ENCODE assay signal across 8 mouse cellular contexts in the genomic region with DNA sequence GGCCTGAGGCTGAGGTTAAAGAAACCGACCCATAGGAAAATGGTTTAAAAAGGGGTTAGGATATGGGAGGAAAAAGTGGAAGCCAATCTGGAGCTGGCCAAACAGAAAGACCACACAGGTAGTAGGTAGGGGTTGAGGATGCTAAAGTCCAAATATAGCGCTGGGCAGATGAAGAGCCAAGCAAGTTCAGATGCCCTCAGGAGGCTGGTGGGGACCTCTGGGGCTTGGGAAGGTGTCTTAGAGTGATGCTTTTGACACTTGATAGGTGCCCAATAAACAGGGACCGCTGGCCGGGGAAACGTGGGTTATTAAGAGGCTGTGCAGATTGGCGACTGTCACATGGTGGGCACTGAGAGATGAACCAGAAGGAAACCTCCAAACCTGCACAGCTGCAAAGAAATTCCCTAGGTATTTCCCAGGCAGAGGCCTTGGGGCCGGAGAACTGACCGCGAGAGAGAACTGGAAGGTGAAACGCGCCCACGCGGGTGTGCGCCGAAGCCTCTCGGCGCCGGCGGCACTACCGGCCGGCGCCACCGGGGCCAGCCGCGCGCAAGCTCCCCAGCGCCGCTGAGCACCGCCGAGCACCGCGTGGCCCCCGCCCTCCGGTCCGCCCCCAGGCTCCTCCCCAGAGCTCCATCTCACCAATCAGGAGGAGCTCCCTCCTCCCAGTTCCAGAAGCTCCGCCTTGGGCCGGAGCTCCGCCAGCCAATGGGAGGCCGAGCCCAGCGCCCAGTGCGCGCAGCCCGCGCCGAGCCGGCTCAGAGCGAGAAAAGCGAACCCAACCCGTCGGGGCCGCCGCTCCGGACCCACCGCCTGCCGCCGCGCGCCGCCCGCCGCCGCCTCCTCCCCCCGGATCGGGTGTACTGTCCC. TPM values are rescaled to one million over a fixed set of nuclear protein-coding genes. Genes with fewer than 3 reads are reported as not detected.
A peak's percentile ranks its signal among the peaks of the same experiment; 100 is the strongest.
DNase-seq lines count a peak whose midpoint lies in the region; ATAC-seq and TF ChIP-seq lines count a peak whose summit lies in the region.

A gene (plus strand): TSS at position 761 of the 870 bp plus-strand sequence.

- H3K27ac ChIP-seq in ES-Bruce4 (ENCODE audit: insufficient read depth, low read length): no peak within 1 kb of the TSS
- H3K27ac ChIP-seq in forebrain, embryonic 12.5 days: no peak within 1 kb of the TSS
- 0 out of 2 replicates have a peak within 1 kb of the TSS, but pooled peaks have one; percentile 3 for H3K27ac ChIP-seq in heart, postnatal 0 days (ENCODE audit: low read depth)
- H3K27ac ChIP-seq in liver, embryonic 14.5 days: no peak within 1 kb of the TSS
- peak within 1 kb of the TSS; percentile 11; the same call in 1 of the 2 replicates for H3K27ac ChIP-seq in stomach, embryonic 15.5 days

- peaks cover 3% of the 10 kb centered on the region for H3K4me1 ChIP-seq in ES-Bruce4 (ENCODE audit: control insufficient read depth, insufficient read depth, low read length)
- peaks cover 9% of the 10 kb centered on the region for H3K4me1 ChIP-seq in forebrain, embryonic 12.5 days
- H3K4me1 ChIP-seq in heart, postnatal 0 days (ENCODE audit: control insufficient read depth, insufficient read depth): peaks cover 4% of the 10 kb centered on the region
- peaks cover 2 to 9% of the 10 kb centered on the region in 2 experiments; a peak in 3 of 4 replicates for H3K4me1 ChIP-seq in liver, embryonic 14.5 days (replicated peaks; ENCODE audit: control insufficient read depth in 2 of 2, insufficient read depth in 2 of 2, low read length in 1 of 2)
- peaks cover 17% of the 10 kb centered on the region; the same call in 1 of the 2 replicates for H3K4me1 ChIP-seq in stomach, embryonic 15.5 days

- no peak for TF ChIP-seq EP300 in ES-Bruce4 (IDR thresholded peaks at IDR 0.05; ENCODE audit: insufficient read depth, low read depth, low read length)
- TF ChIP-seq EP300 in heart, postnatal 0 days (IDR thresholded peaks at IDR 0.05; ENCODE audit: low read depth): no peak
- no peak for TF ChIP-seq EP300 in liver, embryonic 14.5 days (IDR thresholded peaks at IDR 0.05; ENCODE audit: low read depth)

- H3K36me3 ChIP-seq in ES-Bruce4 (ENCODE audit: control insufficient read depth, insufficient read depth, low read length, poor library complexity, severe bottlenecking): no peaks in the 10 kb centered on the region
- H3K36me3 ChIP-seq in forebrain, embryonic 12.5 days (replicated peaks): no peaks in the 10 kb centered on the region
- H3K36me3 ChIP-seq in heart, postnatal 0 days (replicated peaks; ENCODE audit: control insufficient read depth, insufficient read depth, low read length): no peaks in the 10 kb centered on the region
- no peaks in the 10 kb centered on the region for H3K36me3 ChIP-seq in liver, embryonic 14.5 days (replicated peaks; ENCODE audit: control insufficient read depth, insufficient read depth, low read depth)
- no peaks in the 10 kb centered on the region for H3K36me3 ChIP-seq in stomach, embryonic 15.5 days

- peak; percentile 87 for DNase-seq in c-Kit-positive CD71-positive TER-119-positive erythroid progenitor cells, embryonic 14.5 days (ENCODE audit: low spot score)
- DNase-seq in heart, postnatal 0 days (ENCODE audit: low spot score): peak; percentile 94
- DNase-seq in kidney, postnatal 36 days: peak; percentile 96
- peak; percentile 84 to 87 (median 86) for DNase-seq in liver, embryonic 14.5 days (ENCODE audit: low read depth in 3 of 3, low spot score in 3 of 3)
- DNase-seq in neural tube, embryonic 10.5 days (ENCODE audit: extremely low spot score, low spot score): peak; percentile 91

- peak within 1 kb of the TSS; percentile 95 for H3K9ac ChIP-seq in ES-Bruce4 (ENCODE audit: low read depth, poor library complexity, severe bottlenecking)
- peak within 1 kb of the TSS; percentile 61 for H3K9ac ChIP-seq in forebrain, embryonic 12.5 days
- H3K9ac ChIP-seq in heart, postnatal 0 days (replicated peaks; ENCODE audit: low read depth, low read length): peak within 1 kb of the TSS; percentile 59
- H3K9ac ChIP-seq in liver, embryonic 14.5 days (replicated peaks): peak within 1 kb of the TSS; percentile 63
- H3K9ac ChIP-seq in stomach, embryonic 15.5 days: peak within 1 kb of the TSS; percentile 23; the same call in 1 of the 2 replicates

- peak within 1 kb of the TSS; percentile 88 for H3K4me2 ChIP-seq in forebrain, embryonic 12.5 days
- peak within 1 kb of the TSS; percentile 94 for H3K4me2 ChIP-seq in heart, postnatal 0 days (ENCODE audit: low read depth, low read length)
- peak within 1 kb of the TSS; percentile 93 for H3K4me2 ChIP-seq in liver, embryonic 14.5 days (ENCODE audit: low read depth)
- H3K4me2 ChIP-seq in stomach, embryonic 15.5 days: peak within 1 kb of the TSS; percentile 94

- peak; percentile 100 for ATAC-seq in forebrain, embryonic 12.5 days (ENCODE audit: low FRiP score)
- peak; percentile 100 for ATAC-seq in heart, postnatal 0 days (ENCODE audit: insufficient read depth, low read depth)
- peak; percentile 100 for ATAC-seq in liver, embryonic 14.5 days (ENCODE audit: insufficient read depth)
- peak; percentile 100 for ATAC-seq in stomach, embryonic 15.5 days (ENCODE audit: insufficient read depth, low FRiP score, low read depth)

- 0 out of 2 replicates have a peak, but pooled peaks cover 2% of the 10 kb centered on the region for H3K27me3 ChIP-seq in ES-Bruce4 (ENCODE audit: control insufficient read depth, insufficient read depth, low read length, poor library complexity, severe bottlenecking)
- peaks cover 49% of the 10 kb centered on the region for H3K27me3 ChIP-seq in forebrain, embryonic 12.5 days
- H3K27me3 ChIP-seq in heart, postnatal 0 days (ENCODE audit: control insufficient read depth, insufficient read depth, low read length): peaks cover 17% of the 10 kb centered on the region; the same call in 1 of the 2 replicates
- H3K27me3 ChIP-seq in liver, embryonic 14.5 days (ENCODE audit: control insufficient read depth, insufficient read depth, low read length): peaks cover 21% of the 10 kb centered on the region
- H3K27me3 ChIP-seq in stomach, embryonic 15.5 days (replicated peaks): peaks cover 7% of the 10 kb centered on the region; the same call in 1 of the 2 replicates

- peak; percentile 17 for TF ChIP-seq POLR2A in ES-Bruce4 (IDR thresholded peaks at IDR 0.05; ENCODE audit: insufficient read depth, low read length)

- no peak for TF ChIP-seq CTCF in ES-Bruce4 (IDR thresholded peaks at IDR 0.05; ENCODE audit: low read depth, low read length)
- no peak for TF ChIP-seq CTCF in heart, postnatal 0 days (IDR thresholded peaks at IDR 0.05; ENCODE audit: low read depth)
- TF ChIP-seq CTCF in liver, embryonic 14.5 days (IDR thresholded peaks at IDR 0.05; ENCODE audit: low read depth): peak; percentile 5; the same call in 1 of the 2 replicates

- WGBS in forebrain, embryonic 12.5 days: 3% methylated on average over 52 of the region's 64 CpGs
- 3% methylated on average over 56 of the region's 64 CpGs for WGBS in heart, postnatal 0 days
- 3% methylated on average over 58 of the region's 64 CpGs for WGBS in liver, embryonic 14.5 days (ENCODE audit: insufficient replicate concordance)
- 2% methylated on average over 58 of the region's 64 CpGs for WGBS in stomach, embryonic 15.5 days

- H3K4me3 ChIP-seq in ES-Bruce4 (ENCODE audit: low read depth, low read length): peak within 1 kb of the TSS; percentile 91
- peak within 1 kb of the TSS; percentile 67 for H3K4me3 ChIP-seq in forebrain, embryonic 12.5 days (replicated peaks)
- H3K4me3 ChIP-seq in heart, postnatal 0 days (ENCODE audit: low read depth, low read length): peak within 1 kb of the TSS; percentile 69
- peak within 1 kb of the TSS; percentile 57 to 71 for H3K4me3 ChIP-seq in liver, embryonic 14.5 days (ENCODE audit: insufficient read depth in 1 of 2, low read depth in 2 of 2, low read length in 2 of 2)
- H3K4me3 ChIP-seq in stomach, embryonic 15.5 days (replicated peaks): peak within 1 kb of the TSS; percentile 55

- no peaks in the 10 kb centered on the region for H3K9me3 ChIP-seq in ES-Bruce4 (replicated peaks; ENCODE audit: control insufficient read depth, insufficient read depth, low read length, poor library complexity, severe bottlenecking)
- H3K9me3 ChIP-seq in forebrain, embryonic 12.5 days: no peaks in the 10 kb centered on the region
- H3K9me3 ChIP-seq in heart, postnatal 0 days (replicated peaks; ENCODE audit: control insufficient read depth, low read length): no peaks in the 10 kb centered on the region
- no peaks in the 10 kb centered on the region for H3K9me3 ChIP-seq in liver, embryonic 14.5 days (ENCODE audit: control insufficient read depth, low read length)
- H3K9me3 ChIP-seq in stomach, embryonic 15.5 days: no peaks in the 10 kb centered on the region

RNA-seq across cellular contexts. Expression of the gene that starts here (rescaled TPM):
- 9.4 and 11.0 TPM in 2 replicates for polyA plus RNA-seq in ES-Bruce4 (2011; ENCODE audit: insufficient read depth, insufficient read length, low read depth, missing spikeins)
- polyA plus RNA-seq in forebrain, embryonic 12.5 days (2016; fragmentation: Nextera tagmentation; extraction: Ambion mirVana): 0.52 and 1.0 TPM in 2 replicates
- 0.73 and 0.88 TPM in 2 replicates for total RNA-seq in heart, postnatal 0 days (2014; rRNA removed; ENCODE audit: low replicate concordance)
- polyA plus RNA-seq in heart, postnatal 0 days (2015; fragmentation: Nextera tagmentation; extraction: Ambion mirVana): 0.40 and 0.55 TPM in 2 replicates
- 0.37 and 0.45 TPM in 2 replicates for polyA plus RNA-seq in liver, embryonic 14.5 days (2012; rRNA removed)
- 0.20 and 0.43 TPM in 2 replicates for polyA plus RNA-seq in liver, embryonic 14.5 days (2014; fragmentation: Nextera tagmentation; extraction: Ambion mirVana)
- polyA plus RNA-seq in stomach, embryonic 15.5 days (2015; fragmentation: Nextera tagmentation; extraction: Ambion mirVana): 5.7 and 7.5 TPM in 2 replicates

Comparison
In these comparisons a context has a peak if more than half of its experiments do, and no peak if none do; other contexts are left out.
1. Peak in DNase-seq, ATAC-seq, H3K4me3 ChIP-seq, H3K27ac ChIP-seq, H3K9ac ChIP-seq and H3K4me2 ChIP-seq in heart, postnatal 0 days; RNA of the gene not detected or under 1 TPM.
2. Peak in DNase-seq, ATAC-seq, H3K4me3 ChIP-seq, H3K9ac ChIP-seq and H3K4me2 ChIP-seq in liver, embryonic 14.5 days; RNA of the gene not detected or under 1 TPM.
3. H3K9ac ChIP-seq: peak in every context shown above with its lines; median percentile 95 in ES-Bruce4; 63 in liver, embryonic 14.5 days; 61 in forebrain, embryonic 12.5 days; 59 in heart, postnatal 0 days; 23 in stomach, embryonic 15.5 days.